Comparison of ENCODE assay signal across 8 mouse cellular contexts in the genomic region with DNA sequence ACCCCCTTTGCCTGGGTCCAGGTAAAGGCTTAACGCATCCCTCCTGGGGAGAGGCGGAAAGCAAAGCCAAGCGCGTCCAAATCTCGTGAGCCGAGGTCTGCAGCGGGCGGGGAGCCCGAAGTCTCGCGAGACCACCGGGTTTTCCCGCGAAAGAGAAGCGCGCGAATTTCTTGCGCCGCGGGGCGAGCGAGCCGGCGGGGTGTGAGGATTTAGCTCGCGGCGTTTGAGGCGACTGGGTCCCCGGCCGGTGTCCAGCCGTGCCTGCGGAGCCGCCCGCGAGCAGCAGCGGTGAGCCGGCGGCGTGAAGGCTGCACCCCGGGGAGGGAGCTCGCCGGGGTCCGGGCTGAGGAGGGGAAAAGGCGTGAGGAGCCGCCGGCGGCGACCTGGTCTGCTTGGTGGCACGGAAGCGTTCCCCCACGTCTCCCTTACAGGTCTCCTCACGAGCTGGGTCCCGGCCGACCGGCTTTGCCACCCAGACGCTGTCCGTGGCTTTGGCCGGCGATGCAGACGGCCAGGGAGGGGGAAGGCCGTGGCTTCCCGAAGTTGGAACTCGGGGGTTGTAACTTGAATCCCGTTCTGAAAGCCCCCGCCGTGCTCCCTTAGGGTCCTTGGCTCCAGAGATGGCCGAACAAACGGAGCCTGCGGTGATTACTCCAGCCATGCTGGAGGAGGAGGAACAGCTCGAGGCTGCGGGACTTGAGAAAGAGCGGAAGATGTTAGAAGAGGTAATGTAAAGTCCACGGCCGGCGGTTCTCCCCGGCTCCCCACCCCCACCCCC. TPM values are rescaled to one million over a fixed set of nuclear protein-coding genes. Genes with fewer than 3 reads are reported as not detected.
DNase-seq lines count a peak whose midpoint lies in the region; ATAC-seq and TF ChIP-seq lines count a peak whose summit lies in the region.

Hells (plus strand) TSS at position 128 of the 778 bp plus-strand sequence.

- DNase-seq in gastrocnemius, adult 8-10 months (ENCODE audit: low spot score in 2 of 2): peak; percentile 45 to 64
- DNase-seq in hindlimb bud, embryonic 11.5 days (ENCODE audit: extremely low spot score, low read depth, low spot score): peak; percentile 72
- peak; percentile 80 for DNase-seq in left cerebral cortex, adult 2 months (ENCODE audit: extremely low spot score in 1 of 2, low spot score in 2 of 2)
- peak; percentile 73 for DNase-seq in right cerebral cortex, adult 18-20 months
- DNase-seq in urinary bladder, adult 2 months (ENCODE audit: low spot score): peak; percentile 77

- H3K4me3 ChIP-seq in left cerebral cortex, adult 2 months: peak within 1 kb of the TSS; percentile 73

- intact Hi-C loops in left cerebral cortex, adult 2 months (cut with DNase I): no loop called here

- ATAC-seq in activated CD4-positive, CD25-positive, alpha-beta regulatory T cell, adult 4 months: peak; percentile 96
- ATAC-seq in common myeloid progenitor, adult 5-6 weeks (replicated peaks; ENCODE audit: low read depth, poor library complexity, severe bottlenecking): peak; percentile 90
- ATAC-seq in megakaryocyte, adult 5-6 weeks (ENCODE audit: poor library complexity, severe bottlenecking): peak; percentile 88

- H3K27ac ChIP-seq in left cerebral cortex, adult 2 months: peak within 1 kb of the TSS; percentile 6

- TF ChIP-seq CTCF in left cerebral cortex, adult 2 months (IDR thresholded peaks at IDR 0.05): no peak

RNA-seq across cellular contexts. Expression of gene Hells, which starts in this region (rescaled TPM):
- 10 to 100 TPM; 33.3 to 37.4 TPM for polyA plus RNA-seq in activated CD4-positive, CD25-positive, alpha-beta regulatory T cell, adult 4 months (2017; shearing (Covaris generic))
- total RNA-seq in common myeloid progenitor, adult 5-6 weeks (2017): 92.8 and 110 TPM in 2 replicates
- total RNA-seq in gastrocnemius, adult 8-10 months (2022): under 1 TPM; 0.15 to 0.72 (median 0.23) TPM
- 1 to 10 TPM; 4.7 to 5.3 TPM for total RNA-seq in left cerebral cortex, adult 2 months (2021)
- total RNA-seq in megakaryocyte, adult 5-6 weeks (2015): 54.8 and 63.1 TPM in 2 replicates
- 51.6 and 55.5 TPM in 2 replicates for total RNA-seq in megakaryocyte, adult 5-6 weeks (2017)
- polyA plus RNA-seq in urinary bladder, adult 2 months (2012; rRNA removed): 1.6 and 1.7 TPM in 2 replicates

Comparison
In these comparisons a context has a peak if more than half of its experiments do, and no peak if none do; other contexts are left out.
1. Peak in every context shown above with its lines: DNase-seq, ATAC-seq, H3K4me3 ChIP-seq and H3K27ac ChIP-seq.
2. RNA of gene Hells (total RNA-seq): 92.8 to 110 TPM in common myeloid progenitor, adult 5-6 weeks and 51.6 to 63.1 TPM in megakaryocyte, adult 5-6 weeks; 4.7 to 5.3 TPM in left cerebral cortex, adult 2 months and 0.15 to 0.72 TPM in gastrocnemius, adult 8-10 months; every median in the first group is over 4 times any median in the second.
3. RNA of gene Hells (polyA plus RNA-seq): 33.3 to 37.4 TPM in activated CD4-positive, CD25-positive, alpha-beta regulatory T cell, adult 4 months; 1.6 to 1.7 TPM in urinary bladder, adult 2 months; every median in the first group is over 10 times any median in the second.
4. Peak in DNase-seq in gastrocnemius, adult 8-10 months; RNA of the gene not detected or under 1 TPM.